Mouse (Mus musculus): ENCODE data around the gene Zfp850. TPM values are rescaled to one million over a fixed set of nuclear protein-coding genes. Genes with fewer than 3 reads are reported as not detected.
A peak's percentile ranks its signal among the peaks of the same experiment; 100 is the strongest.
"Not testable (repeated sequence)": the region's sequence is repeated elsewhere in the genome, so short reads cannot be mapped to it uniquely, and the experiment has no call there.

Zfp850 gene
- total and polyA plus RNA-seq, 2 experiments from 2014 or later, result 4.0 to 7.4 TPM

- 48% methylated on average over 5 of the region's 7 CpGs for whole genome bisulfite sequencing
- H3K36me3 ChIP-seq (ENCODE audit: insufficient read depth, low read length); H3K27ac ChIP-seq (ENCODE audit: low read depth, low read length): not testable (repeated sequence)
These were observed 72.0 kb downstream of the Zfp850 start for GRCm38 (mm10) chr7:27941869-27942268.

More at GRCm38 (mm10) chr7:27941869-27942268, 72.0 kb downstream of the Zfp850 start:
- not testable (repeated sequence) for ATAC-seq (ENCODE audit: low FRiP score); H3K9me3 ChIP-seq (ENCODE audit: low read length); H3K27me3 ChIP-seq (ENCODE audit: insufficient read depth, low read length); H3K4me1 ChIP-seq (ENCODE audit: insufficient read depth, low read length); DNase-seq (ENCODE audit: low spot score); H3K4me3 ChIP-seq (ENCODE audit: low read depth, low read length); H3K9ac ChIP-seq (replicated peaks; ENCODE audit: low read length, poor library complexity, severe bottlenecking); H3K4me2 ChIP-seq (ENCODE audit: low read depth, low read length, poor library complexity, severe bottlenecking)
- peak; percentile 48 for TF ChIP-seq CTCF (IDR thresholded peaks at IDR 0.05)

Other genes with a start within 250 kb of the Zfp850 start
- gene Zfp626, start 206.9 kb downstream of the Zfp850 start, total RNA-seq (2014; rRNA removed), result 6.4 and 7.3 TPM in 2 replicates
- 0.81 and 0.88 TPM in 2 replicates for gene Zfp626, start 206.9 kb downstream of the Zfp850 start, polyA plus RNA-seq (2015; fragmentation: Nextera tagmentation; extraction: Ambion mirVana)
- 6.8 and 10.1 TPM in 2 replicates for gene Zfp59, start 175.5 kb downstream of the Zfp850 start, total RNA-seq (2014; rRNA removed)
- gene Zfp59, start 175.5 kb downstream of the Zfp850 start, polyA plus RNA-seq (2015; fragmentation: Nextera tagmentation; extraction: Ambion mirVana), result 4.7 and 5.8 TPM in 2 replicates
- gene Zfp607a, start 156.6 kb downstream of the Zfp850 start, total RNA-seq (2014; rRNA removed), result 0.71 and 1.5 TPM in 2 replicates
- 0.53 and 0.68 TPM in 2 replicates for gene Zfp607a, start 156.6 kb downstream of the Zfp850 start, polyA plus RNA-seq (2015; fragmentation: Nextera tagmentation; extraction: Ambion mirVana)
- gene Zfp974, start 84.7 kb downstream of the Zfp850 start, total RNA-seq (2014; rRNA removed), result 5.9 and 18.5 TPM in 2 replicates
- 6.7 and 6.8 TPM in 2 replicates for gene Zfp974, start 84.7 kb downstream of the Zfp850 start, polyA plus RNA-seq (2015; fragmentation: Nextera tagmentation; extraction: Ambion mirVana)
- gene Zfp780b, start 34.9 kb downstream of the Zfp850 start, total RNA-seq (2014; rRNA removed), result 21.8 and 29.7 TPM in 2 replicates
- 21.6 and 22.1 TPM in 2 replicates for gene Zfp780b, start 34.9 kb downstream of the Zfp850 start, polyA plus RNA-seq (2015; fragmentation: Nextera tagmentation; extraction: Ambion mirVana)
- 162 and 170 TPM in 2 replicates for gene Psmc4, start 36.0 kb upstream of the Zfp850 start, total RNA-seq (2014; rRNA removed)
- 257 and 259 TPM in 2 replicates for gene Psmc4, start 36.0 kb upstream of the Zfp850 start, polyA plus RNA-seq (2015; fragmentation: Nextera tagmentation; extraction: Ambion mirVana)
- 0.33 and 0.66 TPM in 2 replicates for gene Fcgbp, start 57.1 kb upstream of the Zfp850 start, total RNA-seq (2014; rRNA removed)
- gene Fcgbp, start 57.1 kb upstream of the Zfp850 start, polyA plus RNA-seq (2015; fragmentation: Nextera tagmentation; extraction: Ambion mirVana), result 1.1 TPM in 2 replicates
- 0.16 TPM in 1 of 2 replicates, not detected in the other for gene 9530053A07Rik, start 115.4 kb upstream of the Zfp850 start, total RNA-seq (2014; rRNA removed)
- gene 9530053A07Rik, start 115.4 kb upstream of the Zfp850 start, polyA plus RNA-seq (2015; fragmentation: Nextera tagmentation; extraction: Ambion mirVana), result 0.05 and 0.06 TPM in 2 replicates
- 31.9 and 34.4 TPM in 2 replicates for gene Fbl, start 155.6 kb upstream of the Zfp850 start, total RNA-seq (2014; rRNA removed)
- 51.9 and 60.9 TPM in 2 replicates for gene Fbl, start 155.6 kb upstream of the Zfp850 start, polyA plus RNA-seq (2015; fragmentation: Nextera tagmentation; extraction: Ambion mirVana)
- gene Dyrk1b, start 165.4 kb upstream of the Zfp850 start, total RNA-seq (2014; rRNA removed), result 28.8 and 33.3 TPM in 2 replicates
- gene Dyrk1b, start 165.4 kb upstream of the Zfp850 start, polyA plus RNA-seq (2015; fragmentation: Nextera tagmentation; extraction: Ambion mirVana), result 8.0 TPM in 2 replicates